Mouse (Mus musculus) kidney, adult 18-20 months (tissue): ENCODE data around the gene Zswim9.

Source experiments
- DNase-seq: peaks from one replicate; pipeline ENCODE4 v3.0.0; 2021

The Zswim9 gene

DNA sequence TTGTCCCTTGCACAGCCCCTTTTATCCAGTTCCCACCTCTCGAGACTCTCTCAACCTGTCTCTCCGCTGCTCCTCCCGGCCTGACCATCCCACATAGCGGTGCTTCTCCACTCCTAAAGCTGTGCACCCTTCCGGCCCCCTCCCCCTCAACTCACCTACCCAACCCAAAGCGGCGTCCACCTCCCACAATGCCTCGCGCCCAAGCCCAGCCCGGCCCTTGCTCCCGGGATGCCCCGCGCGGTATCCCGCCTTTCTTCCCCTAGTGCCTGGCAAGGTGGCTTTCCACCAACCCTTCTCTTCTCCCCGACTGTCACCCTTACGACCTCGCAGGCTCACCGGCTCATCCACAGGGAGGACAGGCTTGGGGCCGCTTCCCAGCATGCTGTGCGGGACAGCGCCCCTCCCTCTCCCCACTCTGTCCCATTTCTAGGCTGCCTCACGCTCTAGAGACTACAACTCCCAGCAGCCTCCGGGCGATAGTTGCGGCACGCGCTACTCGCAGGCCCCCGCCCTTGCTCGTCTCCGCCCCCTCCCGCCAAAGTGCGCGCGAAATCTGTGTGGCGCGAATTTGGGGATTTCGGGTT lies at the start of gene Zswim9:
Gene Zswim9, minus strand, starts transcription at position 414 of the 584 bp plus-strand sequence.
- peak; percentile 96 for DNase-seq

GRCm38 (mm10) chr7:13324316-13324715 lies 45.8 kb upstream of the Zswim9 start, which contains the start of gene Pla2g4c:
Gene Pla2g4c (plus strand): TSS chr7:13324655.
- no peak for DNase-seq

DNA sequence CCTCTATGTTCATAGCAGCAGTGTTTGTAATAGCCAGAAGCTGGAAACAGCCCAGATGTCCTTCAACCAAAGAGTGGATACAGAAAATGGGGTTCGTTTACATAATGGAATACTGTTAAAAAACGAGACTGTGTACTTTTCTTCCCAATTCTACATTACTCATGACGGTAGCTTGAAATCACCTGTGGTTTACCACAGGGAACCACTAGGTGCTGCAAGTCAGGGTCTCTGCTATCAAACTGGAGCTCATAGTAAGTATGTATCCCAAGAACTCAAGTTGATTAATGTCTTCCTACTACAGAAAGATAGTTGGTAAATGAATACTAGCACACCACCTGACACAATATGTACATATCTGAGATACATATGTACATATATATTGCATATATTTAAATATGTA lies 42.9 kb upstream of the Zswim9 start:
- DNase-seq: no peak

DNA sequence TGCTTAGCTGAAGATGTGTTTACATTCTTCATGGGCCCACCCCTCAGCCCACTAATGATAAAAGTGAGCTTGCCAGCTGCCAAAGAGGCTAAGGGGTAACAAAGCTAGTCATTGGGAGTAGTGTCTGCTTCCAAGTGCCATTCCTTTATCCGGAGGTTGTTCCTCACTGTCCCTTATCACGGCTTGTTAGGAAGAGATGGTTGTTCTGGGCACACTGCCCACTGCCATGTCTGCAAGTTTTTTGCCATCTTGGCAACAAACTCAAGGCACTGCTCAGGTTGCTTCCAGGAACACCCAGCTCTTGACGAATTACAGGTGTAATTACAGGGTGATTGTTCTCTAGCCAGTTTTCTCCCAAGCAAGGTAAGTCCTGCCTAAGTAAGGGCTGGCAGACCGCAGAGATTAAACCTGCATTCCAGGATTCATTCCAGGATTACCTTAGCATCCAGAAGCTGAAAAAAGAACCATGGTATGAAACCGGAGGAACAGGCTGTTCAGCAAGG lies 35.6 kb upstream of the Zswim9 start:
- no peak for DNase-seq

DNA sequence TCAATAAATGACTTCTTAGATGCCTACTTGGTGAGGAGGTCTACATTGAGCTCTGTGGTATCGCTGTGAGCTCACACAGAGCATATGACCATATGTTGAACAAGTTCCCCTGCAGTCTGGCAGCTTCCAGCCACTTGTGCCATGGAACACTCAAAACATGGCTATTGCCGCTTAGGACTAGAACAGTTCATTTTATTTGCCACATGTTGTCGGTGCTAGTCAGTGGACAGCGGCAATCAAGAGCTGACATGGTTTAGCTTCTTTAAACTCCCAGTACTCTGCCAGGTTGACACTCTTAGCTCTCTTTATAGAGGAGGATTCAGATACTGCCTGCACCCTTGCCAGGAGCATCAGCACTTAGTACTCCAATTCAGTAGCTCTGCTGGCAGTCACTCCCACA lies 32.9 kb upstream of the Zswim9 start:
- DNase-seq: no peak

DNA sequence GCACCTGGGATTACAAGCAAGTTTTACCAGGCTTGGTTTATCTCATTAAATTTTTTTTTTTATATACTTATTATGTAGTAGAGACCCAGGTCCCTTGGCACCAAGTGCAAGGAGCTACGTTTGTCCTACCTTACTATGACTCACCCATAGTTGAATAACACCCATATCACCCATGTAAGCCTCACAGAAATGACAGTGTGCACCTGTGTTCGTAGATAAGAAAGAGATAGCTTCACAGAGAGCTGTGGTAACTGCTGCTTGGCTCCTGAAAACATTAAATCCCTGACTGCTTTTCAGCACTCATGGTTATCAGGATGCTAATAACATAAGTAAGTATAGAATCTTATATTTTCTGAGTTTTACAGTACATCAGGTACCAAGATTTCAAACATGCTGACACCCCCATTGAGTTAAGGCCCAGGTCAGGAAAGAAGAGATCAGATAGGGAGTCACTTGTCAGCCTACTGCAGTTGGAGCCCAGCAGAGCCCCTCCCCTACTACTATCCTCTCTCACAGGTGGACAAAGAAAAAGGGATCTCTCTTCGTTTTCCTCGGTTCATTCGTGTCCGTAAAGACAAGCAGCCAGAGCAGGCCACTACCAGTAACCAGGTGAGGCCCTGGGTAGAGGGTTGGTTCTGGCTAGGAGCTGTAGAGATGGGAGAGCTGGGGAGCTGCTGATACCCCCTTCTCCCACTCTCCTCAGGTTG lies 32.1 kb upstream of the Zswim9 start:
- no peak for DNase-seq

GRCm38 (mm10) chr7:13309407-13309806 lies 30.9 kb upstream of the Zswim9 start:
- no peak for DNase-seq

GRCm38 (mm10) chr7:13303372-13303771 lies 24.9 kb upstream of the Zswim9 start:
- no peak for DNase-seq

DNA sequence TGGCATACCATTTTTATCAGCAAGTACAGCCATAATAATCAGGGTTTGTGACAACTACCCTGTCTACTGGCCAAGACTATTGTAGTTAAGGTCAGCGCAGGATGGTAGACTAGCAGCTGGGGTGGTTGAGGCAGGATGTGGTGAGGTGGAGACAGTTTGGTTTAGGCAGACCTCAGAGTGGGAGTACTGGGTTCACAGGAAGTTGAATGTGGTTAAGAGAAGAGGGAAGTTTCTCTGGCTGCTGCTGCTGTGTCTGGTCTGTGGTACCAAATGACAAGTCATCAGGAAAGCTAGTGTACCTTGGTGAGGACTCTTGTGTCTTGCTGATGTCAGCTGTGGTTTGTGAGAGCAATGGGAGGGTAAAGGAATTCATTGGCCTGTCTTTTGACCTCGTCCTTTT lies 24.3 kb upstream of the Zswim9 start:
- DNase-seq: no peak

DNA sequence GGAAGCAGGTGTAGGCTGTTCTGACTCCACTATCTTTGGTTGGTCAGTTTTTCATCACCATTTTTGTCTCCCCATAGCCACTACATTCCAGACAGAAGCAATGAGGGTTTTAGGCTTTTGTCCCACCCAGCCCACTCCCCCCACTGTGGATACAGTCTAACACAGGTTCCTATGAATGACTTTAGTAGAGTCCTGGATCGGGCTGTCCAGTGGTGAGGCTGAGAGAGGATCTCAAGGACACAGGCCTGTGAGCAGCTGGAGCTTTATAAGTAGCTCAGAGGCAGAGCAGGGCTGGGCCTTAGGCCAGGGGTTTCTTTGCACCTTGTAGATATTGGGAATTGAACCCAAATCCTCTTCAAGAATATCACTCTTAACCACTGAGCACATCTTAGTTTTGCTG lies 23.1 kb upstream of the Zswim9 start:
- no peak for DNase-seq

DNA sequence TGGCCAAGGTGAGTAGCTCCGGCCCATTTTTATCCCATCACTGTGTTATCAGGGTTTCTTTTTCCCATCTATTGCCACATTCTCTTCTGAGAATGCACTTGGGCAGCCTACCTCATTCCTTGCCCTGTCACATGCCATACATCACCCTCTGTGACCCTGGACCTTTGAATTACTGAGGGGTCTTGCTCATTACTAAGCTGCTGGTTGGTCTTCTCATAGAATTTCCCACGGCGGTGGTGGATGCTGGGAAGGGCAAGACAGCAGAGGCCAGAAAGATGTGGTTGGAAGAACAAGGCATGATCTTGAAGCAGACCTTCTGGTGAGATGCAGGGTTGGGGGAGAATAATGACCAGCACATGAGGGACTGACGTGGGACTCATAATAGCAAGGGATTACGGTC lies 20.3 kb upstream of the Zswim9 start:
- no peak for DNase-seq

DNA sequence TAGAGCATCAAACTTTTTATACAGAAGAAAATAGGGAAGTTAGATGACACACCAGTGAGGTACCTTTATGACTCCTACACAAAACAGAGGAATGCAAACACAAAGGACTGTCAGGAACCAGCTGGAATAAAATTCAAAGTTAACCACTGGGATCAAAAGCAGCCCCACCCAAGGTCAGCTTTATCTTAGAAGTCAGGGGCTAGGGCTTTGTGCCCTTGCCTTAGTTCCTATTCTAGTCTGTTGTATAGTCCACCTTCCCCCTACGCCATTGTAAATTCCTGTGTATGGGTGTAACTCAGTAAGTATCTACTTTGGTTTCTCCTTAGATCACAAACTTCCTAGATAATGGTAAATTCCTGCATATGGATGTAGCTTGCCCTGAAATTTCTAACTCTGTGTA lies 19.1 kb upstream of the Zswim9 start:
- no peak for DNase-seq

GRCm38 (mm10) chr7:13295256-13295655 lies 16.7 kb upstream of the Zswim9 start:
- no peak for DNase-seq

GRCm38 (mm10) chr7:13293878-13294855 lies 15.6 kb upstream of the Zswim9 start:
- DNase-seq: no peak

DNA sequence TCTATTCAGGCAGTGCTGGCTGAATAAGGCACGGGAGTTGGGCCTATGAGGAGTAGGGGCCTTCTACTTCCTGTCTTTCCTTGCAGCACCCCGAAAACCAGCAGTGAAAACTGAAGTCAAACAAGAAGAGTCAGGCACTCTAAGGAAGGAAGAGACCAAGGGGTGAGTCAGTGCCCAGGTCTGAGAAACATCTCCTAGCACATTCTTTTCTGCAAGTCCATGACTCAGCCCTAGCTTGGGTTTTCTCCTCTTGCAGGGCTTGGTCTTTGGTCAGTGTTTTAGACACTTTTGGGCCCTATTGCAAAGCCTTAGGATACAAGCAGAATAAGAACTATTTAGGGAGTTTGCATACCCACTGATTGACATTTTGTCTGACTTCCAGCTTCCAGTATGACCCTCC lies 12.8 kb upstream of the Zswim9 start:
- DNase-seq: no peak

GRCm38 (mm10) chr7:13290041-13290675 lies 11.6 kb upstream of the Zswim9 start:
- DNase-seq: no peak

GRCm38 (mm10) chr7:13288621-13289020 lies 10.1 kb upstream of the Zswim9 start:
- DNase-seq: peak; percentile 11

- DNase-seq: peak; percentile 16
Measured at GRCm38 (mm10) chr7:13278957-13279356, 436 bp upstream of the Zswim9 start.

- DNase-seq: peak; percentile 5
Measured at GRCm38 (mm10) chr7:13277833-13278232, 688 bp downstream of the Zswim9 start.

DNA sequence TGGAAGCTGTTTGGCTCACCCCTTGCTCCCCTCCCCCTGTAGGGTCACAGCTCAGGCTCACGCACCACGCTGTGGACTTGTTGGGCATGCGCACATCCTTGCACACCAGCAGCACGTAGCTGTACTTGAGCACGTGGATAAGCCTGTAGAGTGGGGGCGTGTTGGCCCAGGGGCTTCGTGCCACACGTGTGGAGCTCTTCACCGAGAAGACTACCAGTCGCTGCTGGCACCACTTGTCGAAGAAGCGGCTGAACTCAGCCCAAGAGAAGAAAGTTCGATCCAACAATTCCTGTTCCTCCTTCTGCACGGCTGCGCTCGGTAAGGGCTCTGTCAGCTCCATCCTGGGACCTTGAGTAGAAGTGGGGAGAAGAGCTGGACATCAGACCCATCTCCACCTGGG lies 1.4 kb downstream of the Zswim9 start, which contains the start of gene Lig1:
Gene Lig1, plus strand, starts transcription at position 203 of the 400 bp plus-strand sequence.
- DNase-seq: no peak

- no peak for DNase-seq
Measured at GRCm38 (mm10) chr7:13271704-13272103, 6.8 kb downstream of the Zswim9 start.

DNA sequence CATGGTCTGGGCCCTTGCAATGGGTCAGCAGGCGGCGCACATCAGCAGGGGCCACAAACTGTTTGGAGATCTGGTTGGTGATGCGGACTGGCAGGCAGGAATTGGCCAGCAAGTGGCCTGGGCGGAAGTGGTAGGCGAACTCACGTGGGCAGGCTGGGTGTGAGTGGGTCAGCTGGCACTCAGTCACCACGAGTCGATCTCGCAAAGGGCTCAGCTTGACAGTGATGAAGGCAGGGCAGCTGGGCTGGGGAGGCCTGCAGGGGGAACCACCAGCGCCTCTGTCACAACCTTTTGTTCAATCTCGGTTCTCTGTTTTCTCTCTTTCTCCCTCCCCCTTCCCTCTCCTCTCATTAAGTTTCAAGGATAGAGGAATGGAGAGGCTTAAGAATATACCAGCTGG lies 9.1 kb downstream of the Zswim9 start:
- no peak for DNase-seq

DNA sequence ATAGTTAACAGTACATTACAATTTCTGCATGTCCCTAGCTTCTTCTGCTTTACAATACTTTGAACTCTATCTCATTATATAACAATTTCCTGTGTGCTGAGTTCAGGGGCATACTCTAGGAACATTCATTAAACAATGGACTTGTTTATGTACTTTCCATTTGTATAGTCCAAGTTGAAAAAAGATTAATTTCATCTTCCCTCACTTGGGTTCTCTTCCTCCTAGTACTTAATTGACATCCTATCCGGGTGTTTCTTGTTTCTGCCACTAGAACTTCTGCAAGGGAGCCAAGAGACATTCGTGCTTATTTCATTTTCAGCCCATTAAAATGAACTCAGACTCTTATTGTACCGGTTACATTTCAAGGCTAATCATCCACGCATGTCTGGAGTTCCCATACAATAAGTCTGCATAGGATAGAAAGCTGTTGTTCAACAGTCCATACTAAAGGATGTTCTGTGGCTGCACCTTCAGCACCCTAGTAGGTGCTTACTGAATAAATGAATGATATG lies 9.7 kb downstream of the Zswim9 start:
- DNase-seq: no peak
